Mouse (Mus musculus) bone marrow, adult 2 months (tissue): ENCODE data around the gene Car3. TPM values are rescaled to one million over a fixed set of nuclear protein-coding genes. Genes with fewer than 3 reads are reported as not detected.

Source experiments
- H3K27ac ChIP-seq: fragments of 200-500 bp; 2 replicates; pipeline ENCODE4 v1.5.1; 2012; ENCODE audit warnings: low read depth, mild to moderate bottlenecking, control low read depth, inconsistent platforms, low read length; ENCODE audit not compliant: control insufficient read depth, poor library complexity, insufficient read depth
- H3K4me1 ChIP-seq: fragments of 200-500 bp; 2 replicates; pipeline ENCODE4 v1.6.1; 2011; ENCODE audit warnings: low read length; ENCODE audit not compliant: control insufficient read depth, insufficient read depth
- H3K4me3 ChIP-seq: fragments of 200-500 bp; replicated peaks from 2 replicates; pipeline ENCODE3; 2011; ENCODE audit warnings: mild to moderate bottlenecking, low read depth, low read length, control low read depth; ENCODE audit not compliant: control insufficient read depth
- CTCF ChIP-seq: fragments of 200-500 bp; IDR thresholded peaks from 2 replicates; pipeline ENCODE4 v1.5.1; 2011; ENCODE audit warnings: low read length, control low read depth; ENCODE audit not compliant: control insufficient read depth, insufficient read depth
- POLR2A ChIP-seq: fragments of 200-500 bp; IDR thresholded peaks from 2 replicates; pipeline ENCODE4 v1.6.1; 2011; ENCODE audit warnings: low read depth, mild to moderate bottlenecking, control low read depth, low read length, borderline replicate concordance; ENCODE audit not compliant: control insufficient read depth
- WGBS: fragments of 180-500 bp; shearing (Covaris S2); methylation state at CpG from one replicate; pipeline ENCODE4 v1.1.7; 2018; 5-methylcytosine and 5-hydroxymethylcytosine counted together
- polyA plus RNA-seq: library from polyadenylated mRNA; stranded (reverse); fragments of >200 nt; gene quantifications from 2 replicates; pipeline ENCODE4 v1.2.4, GENCODE M21; 2011; ENCODE audit warnings: low replicate concordance; ENCODE audit not compliant: missing spikeins, insufficient read depth, insufficient read length

Gene Car3
- polyA plus RNA-seq, 1 experiment = 19.2 TPM

GRCm38 (mm10) chr3:14848587-14849254 is 14.6 kb upstream of the Car3 start:
- Histone ChIP-seq H3K4me3 (no peak overlapping the region), H3K27ac (no peak overlapping the region), H3K4me1 (no peaks in the 10 kb centered on the region)
- WGBS = 89% methylated on average over 2 of the region's 2 CpGs
- TF ChIP-seq POLR2A (no peak), CTCF (no peak)

GRCm38 (mm10) chr3:14853966-14854365 is 9.3 kb upstream of the Car3 start:
- TF ChIP-seq POLR2A (no peak), CTCF (no peak)
- 84% methylated on average over 5 of the region's 5 CpGs for WGBS
- H3K27ac ChIP-seq = no peak overlapping the region

GRCm38 (mm10) chr3:14854446-14854845 is 8.9 kb upstream of the Car3 start:
- TF ChIP-seq CTCF = no peak
- no peak for TF ChIP-seq POLR2A
- 63% methylated on average over 1 of the region's 1 CpGs for WGBS
- Histone ChIP-seq H3K4me1 (no peaks in the 10 kb centered on the region), H3K4me3 (no peak overlapping the region), H3K27ac (no peak overlapping the region)

More at GRCm38 (mm10) chr3:14853966-14854365, 9.3 kb upstream of the Car3 start:
- no peaks in the 10 kb centered on the region for H3K4me1 ChIP-seq
- H3K4me3 ChIP-seq = no peak overlapping the region

GRCm38 (mm10) chr3:14857874-14858273 is 5.4 kb upstream of the Car3 start:
- Histone ChIP-seq H3K27ac (no peak overlapping the region), H3K4me3 (no peak overlapping the region), H3K4me1 (no peaks in the 10 kb centered on the region)
- WGBS = 78% methylated on average over 3 of the region's 3 CpGs
- TF ChIP-seq POLR2A (no peak), CTCF (no peak)

GRCm38 (mm10) chr3:14860291-14860690 is 3.0 kb upstream of the Car3 start:
- Histone ChIP-seq H3K4me3 (no peak overlapping the region), H3K4me1 (no peaks in the 10 kb centered on the region), H3K27ac (no peak overlapping the region)
- 72% methylated on average over 3 of the region's 3 CpGs for WGBS
- TF ChIP-seq POLR2A = no peak

- WGBS = 71% methylated on average over 1 of the region's 1 CpGs
- TF ChIP-seq CTCF = no peak
- TF ChIP-seq POLR2A = no peak
- H3K4me3 ChIP-seq = no peak overlapping the region
- H3K27ac ChIP-seq = no peak overlapping the region
- no peaks in the 10 kb centered on the region for H3K4me1 ChIP-seq
These were observed 2.1 kb upstream of the Car3 start for GRCm38 (mm10) chr3:14861165-14861564.

- H3K4me1 ChIP-seq = no peaks in the 10 kb centered on the region
- 74% methylated on average over 4 of the region's 4 CpGs for WGBS
- no peak overlapping the region for H3K27ac ChIP-seq
- H3K4me3 ChIP-seq = no peak overlapping the region
- no peak for TF ChIP-seq CTCF
- TF ChIP-seq POLR2A = no peak
These were observed 1.5 kb upstream of the Car3 start for GRCm38 (mm10) chr3:14861787-14862186.

GRCm38 (mm10) chr3:14862654-14863021 is 674 bp upstream of the Car3 start:
- TF ChIP-seq CTCF = no peak
- TF ChIP-seq POLR2A = no peak
- no peaks in the 10 kb centered on the region for H3K4me1 ChIP-seq
- H3K27ac ChIP-seq = no peak overlapping the region
- no peak overlapping the region for H3K4me3 ChIP-seq
- 4% methylated on average over 9 of the region's 9 CpGs for WGBS

- Histone ChIP-seq H3K4me1 (no peaks in the 10 kb centered on the region), H3K27ac (no peak overlapping the region), H3K4me3 (no peak overlapping the region)
- 84% methylated on average over 2 of the region's 2 CpGs for WGBS
- no peak for TF ChIP-seq POLR2A
- no peak for TF ChIP-seq CTCF
These were observed 610 bp downstream of the Car3 start for GRCm38 (mm10) chr3:14863922-14864321.
